Mouse (Mus musculus): ENCODE measurements at regions not wholly inside any gene's neighbourhood (a gene's known extent, or its start where the extent isn't known, plus 50 kb on each side); places are given as distances from the start of the nearest gene placed in this dataset.

DNA sequence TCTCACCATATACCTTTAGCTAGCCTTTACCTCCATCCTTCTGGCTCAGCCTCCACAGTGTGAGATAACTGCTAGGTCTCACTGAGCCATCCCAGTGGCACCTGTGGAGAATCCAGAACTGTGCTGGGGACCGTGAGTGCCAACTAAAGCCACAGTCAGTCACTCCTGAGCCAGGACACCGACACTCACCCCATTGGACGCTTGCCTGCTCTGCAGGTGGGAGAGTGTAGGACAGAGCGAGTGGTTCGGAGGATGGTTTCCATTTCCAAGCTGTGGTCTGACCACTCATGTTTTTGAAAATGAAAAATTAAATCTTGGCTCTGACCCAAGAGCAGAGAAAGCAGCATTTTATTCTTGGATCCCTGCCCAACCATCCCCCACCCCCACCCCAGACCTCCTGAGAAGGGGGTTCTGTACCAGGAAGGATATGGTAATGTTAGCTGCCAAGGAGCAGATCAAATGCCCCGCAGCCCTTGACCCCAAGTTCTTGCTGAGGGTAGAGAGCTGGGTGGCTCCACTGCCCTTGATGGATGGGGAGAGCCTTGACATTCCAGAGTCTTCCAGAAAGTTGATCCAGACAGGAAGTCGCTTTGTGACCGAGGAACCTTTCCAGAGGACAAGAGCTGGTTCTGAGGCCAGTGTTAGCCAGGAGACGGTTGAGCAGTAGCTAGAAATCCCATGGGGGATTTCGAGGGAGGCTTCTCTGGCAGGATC, 83.3 kb upstream of the Smim23 start:
- no peak for DNase-seq

DNA sequence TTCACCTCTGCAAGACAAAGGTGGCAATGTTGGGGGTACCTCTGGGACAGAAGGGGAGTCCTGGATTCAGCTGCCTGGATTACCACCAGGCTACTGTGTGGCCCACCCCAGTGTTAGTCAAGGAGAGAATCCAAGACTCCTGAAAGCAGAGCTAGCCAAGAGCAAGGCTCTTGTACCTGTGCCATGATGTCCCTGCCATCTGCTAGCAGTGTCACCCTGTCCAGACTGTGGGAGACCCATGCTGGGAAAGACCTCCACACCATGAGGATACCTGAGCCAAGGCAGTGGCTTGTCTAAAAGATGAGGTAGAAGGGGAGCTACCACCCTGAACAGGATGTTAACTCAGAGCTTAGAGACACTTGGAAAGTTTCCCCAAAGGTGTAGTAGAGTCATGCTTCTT, 79.6 kb upstream of the Smim23 start:
- no peak for DNase-seq

DNA sequence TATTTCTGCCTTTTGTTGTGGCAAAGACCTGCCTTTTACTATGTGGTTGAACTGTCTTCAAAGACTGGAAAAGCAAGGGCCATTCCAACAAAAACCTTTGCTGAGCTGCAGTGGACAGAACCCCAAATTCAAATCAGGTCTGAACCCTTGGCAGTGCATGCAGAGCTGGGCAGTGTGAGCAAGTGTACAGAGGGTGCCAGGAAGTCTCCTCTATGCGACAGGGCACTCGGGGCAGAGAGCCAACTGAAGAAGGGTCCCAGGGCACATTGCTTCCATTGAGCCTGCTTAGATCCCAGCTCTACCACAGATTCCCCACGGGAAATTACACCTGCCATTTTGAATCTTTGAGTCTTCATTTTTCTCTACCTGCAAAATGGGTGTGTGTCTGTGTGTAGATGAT, 79.0 kb upstream of the Smim23 start:
- DNase-seq, result no peak

DNA sequence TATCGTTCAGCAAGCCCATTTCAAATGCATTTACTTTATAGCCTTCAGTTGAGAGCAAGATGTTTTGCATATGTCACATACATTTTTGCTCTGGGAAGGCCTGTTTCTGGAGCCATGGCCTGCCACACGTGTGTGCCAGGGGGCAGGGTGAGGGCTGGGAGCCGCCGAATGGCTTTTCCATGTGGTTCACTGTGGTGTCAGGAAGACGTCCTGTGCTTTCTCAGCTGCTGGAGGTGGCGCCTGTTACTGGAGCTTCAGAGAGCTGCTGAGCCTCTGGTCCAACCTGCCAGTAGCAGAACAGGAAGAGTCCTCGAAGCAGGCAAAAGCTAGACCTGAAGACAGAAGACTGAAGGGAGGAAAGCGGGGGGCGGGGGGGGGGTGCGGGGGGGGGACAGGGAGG, 78.5 kb upstream of the Smim23 start:
- DNase-seq, result no peak

DNA sequence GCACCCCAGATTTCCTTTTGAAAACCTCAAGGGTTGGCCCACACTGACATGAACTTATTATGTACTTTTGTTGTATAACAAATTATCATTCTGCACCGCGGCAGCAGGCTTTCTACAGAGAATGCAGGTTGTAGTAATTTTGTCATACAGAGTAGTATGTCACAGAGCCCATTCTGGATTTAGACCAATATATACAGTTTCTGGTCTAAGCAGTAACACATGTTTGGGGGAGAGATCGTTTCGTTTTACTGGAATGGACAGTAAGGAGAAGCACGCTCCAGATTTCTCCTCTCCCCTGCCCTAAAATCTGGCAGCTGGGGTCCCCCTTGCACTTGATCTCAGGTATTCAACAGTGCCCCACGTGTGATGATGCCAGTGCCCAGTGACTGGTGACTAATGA, 76.0 kb upstream of the Smim23 start:
- DNase-seq, result no peak

DNA sequence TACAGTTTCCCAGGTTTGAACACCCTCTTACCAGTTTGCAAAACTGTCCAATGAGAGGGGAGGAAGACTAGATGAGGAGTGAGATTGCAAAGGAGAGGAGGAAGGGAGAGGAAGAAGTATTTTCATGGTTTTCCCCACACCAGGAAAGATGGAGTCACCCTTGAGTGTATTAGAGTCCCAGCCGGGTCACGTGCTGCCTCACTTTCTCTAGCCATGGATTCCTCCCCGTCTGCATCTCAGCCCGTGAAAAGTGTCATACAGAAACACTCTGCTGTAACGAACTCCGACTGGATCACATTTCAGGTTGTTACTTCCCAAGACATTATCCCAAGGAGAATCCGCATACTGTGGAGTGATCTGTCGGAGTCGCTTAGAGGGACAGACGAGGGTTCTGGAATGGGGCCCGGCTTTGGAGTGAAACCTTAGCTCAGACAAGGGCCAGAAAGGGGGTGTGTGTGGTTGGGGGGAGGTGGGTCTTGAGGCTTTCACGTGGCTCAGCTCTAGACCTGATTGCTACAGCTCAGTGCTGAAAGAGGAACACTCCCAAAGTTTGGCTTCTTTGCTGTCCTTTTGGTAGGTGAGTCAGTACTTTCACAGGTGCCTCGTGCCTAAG, 75.3 kb upstream of the Smim23 start:
- DNase-seq, result no peak

DNA sequence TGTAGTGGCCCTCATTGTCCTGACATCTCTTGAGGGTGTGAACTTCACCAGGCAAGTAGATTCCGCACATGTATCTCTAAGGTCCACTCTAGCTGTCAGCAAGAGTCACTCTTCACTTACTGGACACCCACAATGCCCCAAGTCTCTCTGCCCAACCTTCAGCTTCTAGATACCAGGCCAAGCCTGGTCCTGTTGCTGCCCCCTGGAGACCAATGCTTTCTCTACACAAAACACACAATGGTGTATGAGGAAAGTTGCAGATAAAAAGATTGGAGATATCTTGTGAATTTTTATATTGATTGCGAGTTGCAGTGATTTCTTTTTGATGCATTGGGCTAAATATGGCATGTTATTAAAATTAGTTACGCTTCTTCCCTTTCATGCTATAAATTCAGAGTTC, 71.0 kb upstream of the Smim23 start:
- no peak for DNase-seq

DNA sequence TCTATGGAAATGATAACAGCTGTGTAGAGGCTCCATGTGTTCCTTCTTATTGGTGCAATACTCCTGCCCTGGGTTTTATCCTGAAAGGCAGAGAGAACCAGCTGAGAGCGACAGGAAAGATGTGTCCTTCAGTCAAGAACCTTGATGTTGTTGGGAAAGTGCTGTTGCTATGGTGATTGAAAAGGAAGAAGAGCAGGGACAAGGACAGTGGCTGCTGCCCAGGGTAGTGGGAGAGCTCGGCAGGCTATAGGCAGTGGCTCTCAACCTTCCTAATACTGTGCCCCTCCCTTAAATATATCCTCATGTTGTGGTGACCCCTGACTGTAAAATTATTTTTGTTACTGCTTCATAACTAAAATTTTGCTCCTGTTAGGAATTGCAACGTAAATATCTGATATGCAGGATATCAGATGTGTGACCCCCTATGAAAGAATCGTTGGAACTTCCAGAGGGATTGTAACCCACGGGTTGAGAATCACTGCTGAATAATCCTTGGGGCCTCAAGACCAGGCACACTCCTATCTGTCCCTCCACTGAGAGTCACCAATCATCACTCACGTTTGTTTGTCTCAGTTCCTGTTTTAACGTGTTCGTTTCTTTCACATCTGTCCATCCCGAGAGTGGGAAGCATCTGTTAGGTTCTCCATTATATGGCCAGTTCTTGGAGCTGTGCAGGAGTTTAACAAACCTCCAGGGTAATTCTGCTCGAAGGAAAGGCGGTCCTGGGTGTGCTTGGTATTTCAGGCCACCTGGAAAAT, 68.9 kb upstream of the Smim23 start:
- no peak for DNase-seq

DNA sequence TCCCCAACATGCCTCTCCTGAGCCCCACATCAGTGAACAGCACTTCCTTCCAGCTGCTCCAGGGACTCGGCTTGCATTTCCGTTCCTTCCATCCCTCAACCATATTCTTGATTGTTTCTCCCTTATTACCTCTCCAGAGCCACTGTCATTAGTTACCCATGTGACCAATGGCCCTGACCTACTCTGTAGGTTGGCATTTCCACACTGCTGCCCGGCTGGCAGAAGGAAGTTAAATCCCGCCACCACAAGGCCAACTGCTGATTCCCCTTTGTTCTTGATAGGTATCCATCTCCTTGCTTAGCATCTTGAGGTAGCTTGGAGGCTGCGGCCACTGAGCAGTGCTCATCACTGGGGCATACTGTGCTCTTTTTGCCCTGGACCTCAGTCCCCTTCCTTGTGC, 68.1 kb upstream of the Smim23 start:
- no peak for DNase-seq

DNA sequence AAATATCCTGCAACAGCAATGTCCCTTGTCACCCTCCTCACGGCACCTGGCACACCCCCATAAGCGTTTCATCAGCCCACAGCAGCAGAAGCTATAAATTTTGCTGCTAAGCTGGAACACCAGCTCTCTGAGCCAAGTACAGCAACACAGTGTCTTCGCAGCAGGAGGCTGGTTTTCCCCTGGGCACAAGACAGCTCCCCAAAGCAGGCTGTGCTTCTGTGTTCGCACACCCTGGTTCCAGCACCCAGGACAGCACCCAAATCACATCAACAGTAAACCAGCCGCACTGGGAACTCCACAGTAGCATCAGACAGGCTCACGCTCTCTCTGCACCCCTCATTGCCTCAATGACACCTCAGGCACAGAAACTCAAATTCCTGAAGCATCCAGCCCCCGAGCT, 64.8 kb upstream of the Smim23 start:
- no peak for DNase-seq

DNA sequence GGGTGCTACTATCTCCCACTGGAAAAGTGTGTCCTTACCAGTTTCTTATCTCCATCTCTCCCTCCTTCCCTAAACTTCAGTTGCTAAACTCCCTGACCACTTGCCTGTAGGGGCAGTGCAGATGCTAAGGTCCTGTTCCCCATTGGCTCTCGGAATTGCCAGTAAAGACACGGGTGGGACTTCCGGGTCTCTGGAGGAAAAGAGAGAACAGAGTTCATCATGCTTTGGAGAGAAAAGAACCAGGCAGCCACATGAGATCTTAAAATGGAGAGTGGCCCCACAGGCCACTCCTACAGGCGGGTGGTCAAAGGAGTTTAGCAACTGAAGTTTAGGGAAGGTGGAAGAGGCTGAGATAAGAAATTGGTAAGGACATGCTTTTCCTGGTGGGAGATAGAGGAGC, 60.3 kb upstream of the Smim23 start:
- DNase-seq, result no peak

DNA sequence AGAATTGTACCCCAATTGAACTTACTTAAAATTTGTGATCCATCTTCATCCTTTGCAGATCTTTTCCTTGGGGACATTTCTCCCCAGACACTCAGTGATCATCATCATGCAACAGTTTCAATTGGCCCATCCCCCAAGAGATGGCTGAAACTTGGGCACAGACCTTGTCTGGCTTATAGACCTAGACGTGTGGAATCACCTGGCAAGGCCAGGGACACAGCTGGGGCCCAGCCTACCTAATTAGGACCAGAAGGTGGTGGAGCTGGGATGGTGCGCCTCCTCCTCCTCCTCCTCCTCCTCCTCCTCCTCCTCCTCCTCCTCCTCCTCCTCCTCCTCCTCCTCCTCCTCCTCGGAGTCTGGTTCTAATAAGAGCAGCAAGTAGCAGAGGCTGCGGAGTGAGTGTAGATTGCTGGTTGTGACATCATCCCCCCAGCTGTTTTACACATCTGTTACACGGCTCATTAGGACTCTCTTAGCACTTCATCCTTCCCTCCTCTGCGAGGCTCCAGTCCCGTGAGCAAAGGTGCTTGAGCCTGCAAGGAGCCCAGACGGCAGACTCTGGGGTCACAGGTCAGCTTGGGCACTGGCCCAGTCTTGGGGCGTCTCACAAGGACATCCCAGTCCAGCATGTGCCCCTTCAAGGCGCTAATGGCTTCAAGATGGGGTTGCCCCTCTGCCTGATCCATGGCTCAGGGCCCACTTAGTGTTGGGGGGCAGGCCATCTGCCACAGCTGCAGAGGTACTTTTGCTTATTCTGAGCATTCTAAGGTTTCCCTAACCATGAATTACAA, 58.9 kb upstream of the Smim23 start:
- no peak for DNase-seq

DNA sequence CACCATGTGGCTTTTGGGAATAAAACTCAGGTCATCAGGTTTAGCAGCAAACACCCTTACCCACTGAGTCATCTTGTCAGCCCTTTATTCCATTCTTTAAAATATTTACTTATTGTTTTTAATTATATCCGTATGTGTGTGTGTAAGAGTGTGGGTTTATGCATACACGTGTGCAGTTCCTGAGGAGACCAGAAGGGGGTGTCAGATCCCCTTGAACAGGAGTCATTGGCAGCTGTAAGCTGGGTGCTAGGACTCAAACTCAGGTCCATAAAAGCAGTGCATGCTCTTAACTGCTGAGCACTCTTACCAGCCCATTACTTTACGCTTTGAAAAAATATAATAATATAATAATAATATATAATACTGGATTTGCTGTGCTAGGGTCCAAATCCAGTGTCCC, 54.6 kb upstream of the Smim23 start:
- DNase-seq, result no peak

All from right cerebral cortex, postnatal 25 days (tissue).